Mouse (Mus musculus): Measurements from ENCODE around the gene Rbbp4.

- no peak for TF ChIP-seq CTCF (IDR thresholded peaks at IDR 0.05; ENCODE audit: control insufficient read depth, insufficient read depth, low read length)
- TF ChIP-seq POLR2A (IDR thresholded peaks at IDR 0.05; ENCODE audit: borderline replicate concordance, control insufficient read depth, low read depth, low read length), result no peak
Measured at GRCm38 (mm10) chr4:129341888-129342287, 6.7 kb upstream of the Rbbp4 start.

Data from bone marrow, adult 2 months (tissue).